Mouse (Mus musculus): ENCODE data around the gene Ankrd54. TPM values are rescaled to one million over a fixed set of nuclear protein-coding genes. Genes with fewer than 3 reads are reported as not detected.

Ankrd54 gene
- 51.3 and 53.3 TPM in 2 replicates for polyA plus RNA-seq (2014; fragmentation: Nextera tagmentation; extraction: Ambion mirVana)

DNA sequence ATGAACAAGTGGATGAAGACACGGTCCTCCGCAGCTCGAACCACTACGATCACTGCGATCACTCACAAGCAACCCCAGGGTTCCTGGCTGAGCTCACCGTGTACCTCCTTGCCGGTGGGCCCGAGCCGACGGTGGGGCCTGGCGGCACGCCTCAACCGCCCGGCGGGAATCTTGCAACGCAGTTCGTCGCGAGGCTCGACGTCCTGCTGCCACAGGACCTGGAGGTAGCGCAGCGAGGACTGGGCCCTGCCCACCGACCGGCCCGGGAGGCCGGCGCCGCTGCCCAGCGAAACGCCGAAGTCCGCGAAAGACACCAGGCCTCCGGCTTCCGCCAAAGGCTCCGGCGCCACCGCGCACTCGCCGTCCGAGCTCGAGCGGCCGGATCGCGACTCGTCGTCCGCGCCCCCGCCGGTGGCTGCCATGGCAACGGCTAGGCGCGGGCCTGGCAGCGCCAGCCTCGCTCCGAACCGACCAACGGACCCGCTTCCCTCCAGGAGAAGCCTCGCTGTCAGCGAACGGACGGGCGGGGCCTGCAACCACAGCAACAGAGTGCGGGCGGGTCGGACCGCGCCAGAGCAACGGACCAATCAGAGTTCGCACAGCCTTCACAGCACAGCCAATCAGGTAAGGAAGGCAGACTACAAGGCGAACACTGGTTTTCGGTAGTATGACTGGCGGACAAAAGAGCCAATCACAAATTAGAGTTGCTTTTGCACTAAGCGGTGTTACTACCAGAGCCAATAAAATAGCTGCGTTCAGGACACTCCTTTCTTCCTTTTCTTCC is at the start of gene Ankrd54:
TSS of gene Ankrd54 (minus strand) at position 518 of the 784 bp plus-strand sequence.
- peak within 1 kb of the TSS; percentile 96 for H3K4me3 ChIP-seq (ENCODE audit: low read depth, low read length)
- peak within 1 kb of the TSS; percentile 89 for H3K9ac ChIP-seq (ENCODE audit: low read length)
- DNase-seq (ENCODE audit: low spot score) (peak; percentile 100), ATAC-seq (peak; percentile 100)
- peak within 1 kb of the TSS; percentile 82 for H3K4me2 ChIP-seq (ENCODE audit: low read length)
- H3K9me3 ChIP-seq (replicated peaks; ENCODE audit: control insufficient read depth, low read length) = no peaks in the 10 kb centered on the region
- H3K27ac ChIP-seq (ENCODE audit: low read depth, low read length) = peak within 1 kb of the TSS; percentile 78
- H3K27me3 ChIP-seq (replicated peaks; ENCODE audit: control insufficient read depth, insufficient read depth, low read length) = no peaks in the 10 kb centered on the region
- peaks cover 35% of the 10 kb centered on the region for H3K36me3 ChIP-seq (ENCODE audit: control insufficient read depth, insufficient read depth, low read length)
- H3K4me1 ChIP-seq (ENCODE audit: control insufficient read depth, insufficient read depth, low read length) = peaks cover 2% of the 10 kb centered on the region; the same call in 1 of the 2 replicates
- under 1% methylated on average over 77 of the region's 80 CpGs for WGBS

DNA sequence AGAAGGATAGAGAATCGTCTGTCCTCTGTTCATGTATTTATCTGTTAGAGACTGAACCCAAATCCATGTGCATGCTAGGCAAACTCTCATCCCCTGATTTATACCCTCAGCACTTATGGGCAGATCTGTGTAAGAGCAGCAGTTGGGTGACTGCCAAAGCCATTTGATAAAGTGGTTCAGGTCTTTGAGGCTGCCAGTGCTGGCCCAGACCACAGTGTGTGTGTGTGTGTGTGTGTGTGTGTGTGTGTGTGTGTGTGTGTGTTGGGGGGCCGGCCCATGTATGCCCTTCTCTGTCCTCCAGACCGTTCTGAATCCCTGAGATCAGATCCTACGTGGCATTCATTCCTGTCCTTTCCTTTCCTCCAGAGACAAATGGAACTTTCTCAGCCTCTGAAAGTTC is 49.1 kb upstream of the Ankrd54 start:
- Histone ChIP-seq H3K27me3 (replicated peaks; ENCODE audit: control insufficient read depth, insufficient read depth, low read length) (no peaks in the 10 kb centered on the region), H3K36me3 (ENCODE audit: control insufficient read depth, insufficient read depth, low read length) (peaks cover 15% of the 10 kb centered on the region; the same call in 1 of the 2 replicates), H3K9ac (ENCODE audit: low read length) (no peak overlapping the region), H3K4me1 (ENCODE audit: control insufficient read depth, insufficient read depth, low read length) (peaks cover 19% of the 10 kb centered on the region), H3K27ac (ENCODE audit: low read depth, low read length) (no peak overlapping the region), H3K4me2 (ENCODE audit: low read length) (no peak overlapping the region), H3K9me3 (replicated peaks; ENCODE audit: control insufficient read depth, low read length) (no peaks in the 10 kb centered on the region), H3K4me3 (ENCODE audit: low read depth, low read length) (no peak overlapping the region)
- ATAC-seq (no peak), DNase-seq (ENCODE audit: low spot score) (peak; percentile 37)
- WGBS = 76% methylated on average over 4 of the region's 4 CpGs

DNA sequence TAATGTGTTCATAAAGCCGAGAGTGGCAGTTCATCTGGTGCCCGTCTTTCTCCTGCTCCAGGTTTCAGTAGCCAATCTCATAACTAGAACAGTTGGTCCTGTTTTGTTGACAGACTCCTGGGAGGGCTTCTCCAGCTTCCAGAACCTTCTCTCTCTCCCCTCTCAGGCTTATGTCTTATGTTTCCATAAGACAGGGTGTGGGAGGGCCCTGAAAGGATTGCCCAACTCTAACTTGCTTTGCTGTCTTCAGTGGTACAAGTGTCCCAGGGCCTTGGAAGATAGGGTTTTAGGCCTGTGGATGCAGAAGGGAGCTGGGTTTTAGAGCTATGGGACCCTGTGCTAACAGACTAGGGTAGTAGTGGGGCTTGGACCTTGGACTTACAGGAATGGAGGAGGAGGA is 47.8 kb upstream of the Ankrd54 start:
- Histone ChIP-seq H3K9me3 (replicated peaks; ENCODE audit: control insufficient read depth, low read length) (no peaks in the 10 kb centered on the region), H3K36me3 (ENCODE audit: control insufficient read depth, insufficient read depth, low read length) (peaks cover 7% of the 10 kb centered on the region; the same call in 1 of the 2 replicates), H3K4me3 (ENCODE audit: low read depth, low read length) (peak overlapping the region; percentile 82), H3K27me3 (replicated peaks; ENCODE audit: control insufficient read depth, insufficient read depth, low read length) (no peaks in the 10 kb centered on the region), H3K9ac (ENCODE audit: low read length) (no peak overlapping the region; the same call in 1 of the 2 replicates), H3K27ac (ENCODE audit: low read depth, low read length) (no peak overlapping the region), H3K4me1 (ENCODE audit: control insufficient read depth, insufficient read depth, low read length) (peaks cover 19% of the 10 kb centered on the region), H3K4me2 (ENCODE audit: low read length) (peak overlapping the region; percentile 97)
- WGBS = 51% methylated on average over 2 of the region's 2 CpGs
- no peak for ATAC-seq
- DNase-seq (ENCODE audit: low spot score) = no peak

DNA sequence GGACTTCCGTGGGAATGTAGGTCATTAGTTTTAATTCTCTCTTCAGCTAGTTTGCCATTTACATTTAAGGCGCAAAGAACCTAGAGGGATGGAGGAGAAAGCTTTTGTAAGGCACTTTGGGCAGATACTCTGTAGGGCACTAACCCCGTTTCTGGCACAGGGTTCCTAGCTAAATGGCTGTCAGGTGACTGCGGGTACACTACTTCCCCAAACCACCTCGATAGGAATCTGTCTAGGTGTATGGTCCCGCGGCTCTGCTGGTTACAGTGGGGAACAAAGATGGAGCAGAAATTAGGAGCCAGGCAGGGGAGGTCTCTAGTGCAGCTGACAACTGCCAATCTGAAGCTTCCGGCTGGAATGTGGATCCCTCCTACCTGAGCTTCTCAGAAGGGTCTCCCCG is 47.3 kb upstream of the Ankrd54 start:
- Histone ChIP-seq H3K36me3 (ENCODE audit: control insufficient read depth, insufficient read depth, low read length) (peaks cover 2% of the 10 kb centered on the region; the same call in 1 of the 2 replicates), H3K4me1 (ENCODE audit: control insufficient read depth, insufficient read depth, low read length) (peaks cover 19% of the 10 kb centered on the region), H3K9me3 (replicated peaks; ENCODE audit: control insufficient read depth, low read length) (no peaks in the 10 kb centered on the region), H3K27ac (ENCODE audit: low read depth, low read length) (no peak overlapping the region), H3K9ac (ENCODE audit: low read length) (peak overlapping the region; percentile 93), H3K4me3 (ENCODE audit: low read depth, low read length) (peak overlapping the region; percentile 82), H3K4me2 (ENCODE audit: low read length) (peak overlapping the region; percentile 97), H3K27me3 (replicated peaks; ENCODE audit: control insufficient read depth, insufficient read depth, low read length) (no peaks in the 10 kb centered on the region)
- DNase-seq (ENCODE audit: low spot score) (no peak), ATAC-seq (no peak)
- WGBS = 13% methylated on average over 9 of the region's 9 CpGs

DNA sequence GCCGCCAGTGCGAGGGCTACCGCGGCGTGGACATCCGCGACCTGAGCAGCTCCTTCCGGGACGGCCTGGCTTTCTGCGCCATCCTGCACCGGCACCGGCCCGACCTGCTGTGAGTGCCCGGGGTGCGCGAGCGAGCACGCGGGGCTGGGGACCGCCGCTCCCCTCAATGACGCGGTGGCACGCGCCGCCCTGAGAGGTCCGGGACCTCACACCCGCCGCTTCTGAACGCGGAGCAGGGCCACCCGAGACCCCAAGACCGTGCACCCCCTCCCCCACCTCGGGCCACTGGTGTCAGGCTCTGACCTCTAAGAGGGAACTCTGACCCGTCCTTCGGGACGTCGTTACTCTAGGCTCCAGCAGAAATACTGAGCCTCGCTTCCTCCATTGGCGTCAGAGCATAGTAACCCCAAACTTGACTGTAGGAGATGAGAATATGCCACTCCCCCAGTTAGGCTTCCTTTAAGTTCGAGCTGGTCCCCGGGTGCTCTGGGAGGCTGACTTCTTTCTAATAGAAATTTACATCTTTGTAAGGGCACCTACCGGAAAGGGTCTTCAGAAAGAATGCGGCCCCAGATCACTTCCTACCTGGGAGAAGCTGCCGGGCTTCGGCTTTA is 46.7 kb upstream of the Ankrd54 start:
- no peaks in the 10 kb centered on the region for H3K9me3 ChIP-seq (replicated peaks; ENCODE audit: control insufficient read depth, low read length)
- peak overlapping the region; percentile 93 for H3K9ac ChIP-seq (ENCODE audit: low read length)
- peak overlapping the region; percentile 97 for H3K4me2 ChIP-seq (ENCODE audit: low read length)
- H3K36me3 ChIP-seq (ENCODE audit: control insufficient read depth, insufficient read depth, low read length) = no peaks in the 10 kb centered on the region; the same call in 1 of the 2 replicates
- H3K4me1 ChIP-seq (ENCODE audit: control insufficient read depth, insufficient read depth, low read length) = peaks cover 19% of the 10 kb centered on the region
- peak overlapping the region; percentile 82 for H3K4me3 ChIP-seq (ENCODE audit: low read depth, low read length)
- DNase-seq (ENCODE audit: low spot score) (peak; percentile 12), ATAC-seq (no peak)
- no peaks in the 10 kb centered on the region for H3K27me3 ChIP-seq (replicated peaks; ENCODE audit: control insufficient read depth, insufficient read depth, low read length)
- WGBS = 0% methylated on average over 46 of the region's 46 CpGs
- peak overlapping the region; percentile 33; the same call in 1 of the 2 replicates for H3K27ac ChIP-seq (ENCODE audit: low read depth, low read length)

DNA sequence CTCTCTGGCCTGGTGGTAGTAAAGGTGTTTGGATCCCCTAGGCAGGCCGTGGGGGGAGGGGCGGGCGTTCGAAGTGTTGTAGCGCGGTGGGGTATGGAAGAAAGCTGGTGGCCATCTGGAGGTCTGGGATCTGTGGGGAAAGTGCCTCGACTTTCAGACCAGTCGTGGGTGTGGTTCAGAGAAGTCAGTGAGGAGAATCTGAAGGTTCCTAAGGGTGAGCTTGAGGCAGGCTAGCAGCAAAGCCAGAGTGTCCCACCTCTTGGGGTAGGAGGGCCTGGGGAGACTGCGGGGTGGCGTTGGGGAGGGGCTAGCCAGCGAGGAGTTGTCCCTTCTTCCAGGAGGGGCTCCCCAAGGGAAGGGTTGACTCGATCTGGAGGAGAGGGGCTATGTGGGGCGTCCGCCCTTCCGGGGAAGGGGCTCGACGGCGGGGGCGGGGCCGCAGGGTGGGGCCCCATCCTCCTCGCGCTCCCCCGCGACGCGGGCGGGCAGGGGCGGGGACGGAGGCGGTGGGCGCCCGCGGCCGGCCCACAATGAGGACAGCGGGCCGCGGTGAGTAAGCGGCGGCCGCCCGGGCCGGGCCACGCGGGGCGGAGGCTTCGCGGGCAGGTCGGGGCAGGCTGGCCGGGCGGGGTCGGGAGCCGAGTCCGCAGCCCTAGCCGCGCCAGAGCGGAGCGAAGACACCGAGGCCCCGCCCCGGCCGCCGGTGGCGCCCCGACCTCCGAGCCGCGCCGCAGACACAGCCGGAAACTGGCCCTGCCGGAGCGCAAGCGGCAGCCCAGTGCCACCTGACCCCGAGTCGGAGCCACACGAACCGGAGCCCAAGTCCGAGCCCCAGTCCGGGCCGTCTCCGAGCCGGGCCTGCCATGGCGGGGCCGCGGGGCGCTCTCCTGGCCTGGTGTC is 46.0 kb upstream of the Ankrd54 start, which contains the start of gene Micall1:
TSS of gene Micall1 (plus strand) at position 478 of the 900 bp plus-strand sequence.
- Histone ChIP-seq H3K9ac (ENCODE audit: low read length) (peak within 1 kb of the TSS; percentile 93), H3K27me3 (replicated peaks; ENCODE audit: control insufficient read depth, insufficient read depth, low read length) (no peaks in the 10 kb centered on the region), H3K4me2 (ENCODE audit: low read length) (peak within 1 kb of the TSS; percentile 97), H3K4me1 (ENCODE audit: control insufficient read depth, insufficient read depth, low read length) (peaks cover 19% of the 10 kb centered on the region), H3K27ac (ENCODE audit: low read depth, low read length) (peak within 1 kb of the TSS; percentile 33; the same call in 1 of the 2 replicates), H3K9me3 (replicated peaks; ENCODE audit: control insufficient read depth, low read length) (no peaks in the 10 kb centered on the region), H3K36me3 (ENCODE audit: control insufficient read depth, insufficient read depth, low read length) (no peaks in the 10 kb centered on the region; the same call in 1 of the 2 replicates), H3K4me3 (ENCODE audit: low read depth, low read length) (peak within 1 kb of the TSS; percentile 82)
- under 1% methylated on average over 52 of the region's 85 CpGs for WGBS
- DNase-seq (ENCODE audit: low spot score) (peak; percentile 46), ATAC-seq (peak; percentile 82)

DNA sequence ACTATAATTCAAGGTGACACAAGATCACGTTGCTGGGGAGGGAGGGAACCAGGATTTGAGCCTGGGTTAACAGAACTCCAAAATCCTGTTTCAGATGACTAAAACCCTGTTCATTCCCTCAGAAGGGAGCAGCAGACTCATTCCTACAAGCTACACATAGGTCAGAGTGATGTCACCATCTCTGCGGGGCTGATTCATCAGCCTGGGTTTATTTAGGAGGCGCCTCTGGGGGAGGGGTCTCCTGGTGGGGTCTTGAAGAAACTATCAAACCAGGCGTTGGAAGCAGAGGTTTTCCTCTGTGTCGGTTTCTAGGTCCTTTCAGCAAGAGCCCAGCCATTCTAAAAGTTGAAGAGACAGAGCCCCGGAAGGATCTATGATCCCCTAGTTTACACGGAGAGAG is 45.3 kb upstream of the Ankrd54 start:
- WGBS = 17% methylated on average over 7 of the region's 7 CpGs

DNA sequence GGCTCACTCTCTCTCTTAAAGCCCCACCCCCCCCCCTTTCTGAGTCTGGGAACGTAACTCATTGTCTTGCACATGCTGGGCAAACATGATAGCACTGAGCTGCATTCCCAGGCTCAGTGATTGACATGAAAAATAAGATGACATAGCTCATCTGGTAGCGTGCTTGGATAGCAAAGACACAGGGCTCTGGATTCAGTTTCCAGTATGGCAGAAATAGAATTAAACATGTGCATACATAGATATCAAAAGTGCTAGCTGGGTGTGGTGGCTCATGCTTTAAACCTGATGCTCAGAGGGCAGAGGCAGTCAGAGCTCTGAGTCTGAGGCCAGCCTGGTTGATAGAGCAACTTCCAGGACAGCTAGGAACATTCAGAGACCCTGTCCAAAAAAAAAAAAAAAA is 43.1 kb upstream of the Ankrd54 start:
- Histone ChIP-seq H3K27me3 (replicated peaks; ENCODE audit: control insufficient read depth, insufficient read depth, low read length) (no peaks in the 10 kb centered on the region), H3K9me3 (replicated peaks; ENCODE audit: control insufficient read depth, low read length) (no peaks in the 10 kb centered on the region), H3K4me1 (ENCODE audit: control insufficient read depth, insufficient read depth, low read length) (peaks cover 19% of the 10 kb centered on the region), H3K9ac (ENCODE audit: low read length) (no peak overlapping the region), H3K36me3 (ENCODE audit: control insufficient read depth, insufficient read depth, low read length) (no peaks in the 10 kb centered on the region), H3K27ac (ENCODE audit: low read depth, low read length) (no peak overlapping the region), H3K4me2 (ENCODE audit: low read length) (no peak overlapping the region), H3K4me3 (ENCODE audit: low read depth, low read length) (no peak overlapping the region)
- no peak for DNase-seq (ENCODE audit: low spot score)
- WGBS = 54% methylated on average over 2 of the region's 2 CpGs
- no peak for ATAC-seq

More for the DNA sequence above, 45.3 kb upstream of the Ankrd54 start:
- Histone ChIP-seq H3K27ac (ENCODE audit: low read depth, low read length) (0 out of 2 replicates have a peak overlapping the region, but pooled peaks have one; percentile 2), H3K27me3 (replicated peaks; ENCODE audit: control insufficient read depth, insufficient read depth, low read length) (no peaks in the 10 kb centered on the region), H3K36me3 (ENCODE audit: control insufficient read depth, insufficient read depth, low read length) (no peaks in the 10 kb centered on the region; the same call in 1 of the 2 replicates), H3K4me3 (ENCODE audit: low read depth, low read length) (peak overlapping the region; percentile 82), H3K9me3 (replicated peaks; ENCODE audit: control insufficient read depth, low read length) (no peaks in the 10 kb centered on the region), H3K9ac (ENCODE audit: low read length) (no peak overlapping the region), H3K4me2 (ENCODE audit: low read length) (peak overlapping the region; percentile 97), H3K4me1 (ENCODE audit: control insufficient read depth, insufficient read depth, low read length) (peaks cover 19% of the 10 kb centered on the region)
- no peak for DNase-seq (ENCODE audit: low spot score)
- no peak for ATAC-seq

All from forebrain, embryonic 14.5 days (tissue).